Mouse (Mus musculus) skeletal muscle tissue, adult 2 months (tissue): Measurements from ENCODE around the gene Sptbn2.

ENCODE experiments used
- DNase-seq: peaks from one replicate; pipeline ENCODE4 v3.0.0-alpha.2; 2012; ENCODE audit warnings: low read depth, low spot score

Sptbn2 gene

GRCm38 (mm10) chr19:4772785-4773184, 61.8 kb downstream of the Sptbn2 start:
- DNase-seq, result no peak

- no peak for DNase-seq
Observed at GRCm38 (mm10) chr19:4782891-4783290, 71.9 kb downstream of the Sptbn2 start.

- no peak for DNase-seq
Observed at GRCm38 (mm10) chr19:4785206-4785605, 74.2 kb downstream of the Sptbn2 start.

- no peak for DNase-seq
Observed at GRCm38 (mm10) chr19:4786313-4786712, 75.3 kb downstream of the Sptbn2 start.

- DNase-seq, result no peak
Observed at GRCm38 (mm10) chr19:4793281-4793830, 82.4 kb downstream of the Sptbn2 start.

- peak; percentile 98 for DNase-seq
Observed at GRCm38 (mm10) chr19:4793831-4794422, 83.0 kb downstream of the Sptbn2 start, which contains the start of gene Rbm4. Rbm4 (minus strand) TSS chr19:4793901.

- no peak for DNase-seq
Observed at GRCm38 (mm10) chr19:4795929-4796328, 85.0 kb downstream of the Sptbn2 start.

- no peak for DNase-seq
Observed at GRCm38 (mm10) chr19:4797846-4798245, 86.9 kb downstream of the Sptbn2 start.

GRCm38 (mm10) chr19:4799083-4799482, 88.1 kb downstream of the Sptbn2 start:
- DNase-seq, result no peak
